Mouse (Mus musculus) embryonic facial prominence, embryonic 13.5 days (tissue): Measurements from ENCODE around the gene Plet1. TPM values are rescaled to one million over a fixed set of nuclear protein-coding genes. Genes with fewer than 3 reads are reported as not detected.

ENCODE experiments used
- ATAC-seq: fragments of 200-750 bp; cut with Nextera tagmentation; 2 replicates; pipeline ENCODE4 v1.8.0; 2017; ENCODE audit warnings: low read depth; ENCODE audit not compliant: insufficient number of reproducible peaks, insufficient read depth, low FRiP score, low TSS enrichment
- H3K27ac ChIP-seq: fragments of 300-500 bp; sonication (generic); 2 replicates; pipeline ENCODE4 v1.5.1; 2015; ENCODE audit warnings: moderate library complexity, mild to moderate bottlenecking, inconsistent platforms
- H3K27me3 ChIP-seq: fragments of 300-500 bp; sonication (generic); 2 replicates; pipeline ENCODE4 v1.6.1; 2015; ENCODE audit warnings: mild to moderate bottlenecking, inconsistent platforms
- H3K36me3 ChIP-seq: fragments of 300-500 bp; sonication (generic); 2 replicates; pipeline ENCODE4 v1.6.1; 2015; ENCODE audit warnings: mild to moderate bottlenecking, inconsistent platforms
- H3K4me1 ChIP-seq: fragments of 300-500 bp; sonication (generic); 2 replicates; pipeline ENCODE4 v1.6.1; 2015; ENCODE audit warnings: inconsistent platforms
- H3K4me2 ChIP-seq: fragments of 300-500 bp; sonication (generic); 2 replicates; pipeline ENCODE4 v1.6.1; 2015; ENCODE audit warnings: moderate library complexity, mild to moderate bottlenecking, inconsistent platforms
- H3K4me3 ChIP-seq: fragments of 300-500 bp; sonication (generic); 2 replicates; pipeline ENCODE4 v1.5.1; 2015; ENCODE audit warnings: mild to moderate bottlenecking, inconsistent platforms
- H3K9ac ChIP-seq: fragments of 300-500 bp; sonication (generic); 2 replicates; pipeline ENCODE4 v1.6.1; 2015; ENCODE audit warnings: mild to moderate bottlenecking, inconsistent platforms
- H3K9me3 ChIP-seq: fragments of 300-500 bp; sonication (generic); 2 replicates; pipeline ENCODE4 v1.6.1; 2016; ENCODE audit warnings: inconsistent platforms
- WGBS: fragments of 180-500 bp; shearing (Covaris S2); methylation state at CpG from one replicate; pipeline ENCODE4 v1.1.7; 2015; ENCODE audit warnings: mixed read lengths; 5-methylcytosine and 5-hydroxymethylcytosine counted together
- polyA plus RNA-seq: library from polyadenylated mRNA; unstranded; fragments of >200 nt; fragmentation: Nextera tagmentation; extraction: Ambion mirVana; gene quantifications from 2 replicates; pipeline ENCODE4 v1.2.1, GENCODE M21; 2015

The Plet1 gene
- polyA plus RNA-seq, 1 experiment from 2014 or later, result 0.59 TPM

DNA sequence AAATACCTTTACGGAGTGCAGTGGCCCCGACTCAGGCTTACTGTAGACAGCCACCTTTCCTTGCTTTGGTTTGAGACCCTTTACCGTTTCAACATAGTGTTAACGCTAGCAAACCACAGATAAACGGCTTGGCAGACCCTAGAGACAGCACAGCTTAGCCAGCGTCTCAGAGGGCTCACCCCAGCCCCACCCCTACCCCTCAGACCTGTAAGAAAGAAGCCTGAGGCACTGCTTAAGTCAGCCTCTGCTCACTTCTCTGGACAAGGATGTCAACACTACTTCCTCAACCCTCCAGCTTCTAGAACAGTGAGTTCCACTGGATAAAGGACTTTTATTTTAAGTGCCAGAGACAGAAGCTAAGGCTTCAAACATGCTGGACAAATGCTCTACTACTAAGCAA, 2.2 kb downstream of the Plet1 start:
- ATAC-seq, result no peak
- Histone ChIP-seq H3K4me3 (no peak overlapping the region), H3K9ac (peak overlapping the region; percentile 21; the same call in 1 of the 2 replicates), H3K36me3 (no peaks in the 10 kb centered on the region), H3K27ac (no peak overlapping the region), H3K4me1 (peaks cover 15% of the 10 kb centered on the region; the same call in 1 of the 2 replicates), H3K9me3 (no peaks in the 10 kb centered on the region), H3K27me3 (no peaks in the 10 kb centered on the region), H3K4me2 (peak overlapping the region; percentile 3)
- WGBS, result 14% methylated on average over 6 of the region's 6 CpGs

DNA sequence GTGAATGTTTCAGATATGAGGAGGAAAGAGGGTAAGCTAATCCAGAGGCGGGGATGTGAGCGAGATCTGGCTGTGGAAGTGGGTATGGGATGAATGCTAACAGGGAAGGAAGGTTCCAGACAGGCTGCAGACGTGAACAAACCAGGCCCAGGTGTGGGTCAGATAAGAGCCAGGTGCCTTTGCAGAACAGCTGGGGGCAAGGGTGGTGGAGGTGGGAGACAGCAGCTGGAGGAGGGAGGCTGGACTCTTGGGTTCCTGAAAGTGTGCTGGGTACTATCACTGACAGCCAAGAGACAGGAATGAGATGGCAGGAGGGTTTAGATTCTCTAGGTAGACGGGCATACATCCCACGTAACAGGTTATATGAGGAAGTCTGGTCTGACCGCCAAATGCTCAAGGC, 2.8 kb downstream of the Plet1 start:
- no peaks in the 10 kb centered on the region for H3K36me3 ChIP-seq
- H3K4me2 ChIP-seq, result no peak overlapping the region
- no peaks in the 10 kb centered on the region for H3K27me3 ChIP-seq
- H3K9ac ChIP-seq, result no peak overlapping the region
- H3K9me3 ChIP-seq, result no peaks in the 10 kb centered on the region
- ATAC-seq, result no peak
- H3K27ac ChIP-seq, result no peak overlapping the region
- H3K4me3 ChIP-seq, result no peak overlapping the region
- H3K4me1 ChIP-seq, result peaks cover 15% of the 10 kb centered on the region; the same call in 1 of the 2 replicates
- WGBS, result 46% methylated on average over 6 of the region's 6 CpGs

DNA sequence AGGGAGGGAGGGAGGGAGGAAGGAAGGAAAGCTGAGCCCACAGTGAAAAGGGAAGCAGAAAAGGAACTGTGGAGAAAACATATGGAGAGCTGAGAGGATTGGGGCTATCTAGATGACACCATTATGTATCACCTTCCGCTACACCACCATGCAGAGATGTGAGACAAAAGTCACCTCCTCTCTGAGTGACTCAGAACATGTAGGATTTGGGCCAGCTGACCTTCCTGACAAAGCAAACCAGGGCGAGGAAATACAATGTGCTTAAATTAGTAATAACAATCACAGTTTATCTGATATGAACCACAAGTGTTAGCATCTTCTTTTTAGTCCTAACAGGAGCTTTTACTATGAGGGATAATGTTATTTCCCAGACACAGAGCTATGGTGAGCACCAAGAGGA, 3.2 kb downstream of the Plet1 start:
- Histone ChIP-seq H3K27ac (no peak overlapping the region), H3K4me3 (no peak overlapping the region), H3K9ac (no peak overlapping the region), H3K4me1 (peaks cover 15% of the 10 kb centered on the region; the same call in 1 of the 2 replicates), H3K27me3 (no peaks in the 10 kb centered on the region), H3K9me3 (no peaks in the 10 kb centered on the region), H3K4me2 (no peak overlapping the region), H3K36me3 (no peaks in the 10 kb centered on the region)
- no peak for ATAC-seq
- WGBS, result 88% methylated on average over 2 of the region's 2 CpGs

DNA sequence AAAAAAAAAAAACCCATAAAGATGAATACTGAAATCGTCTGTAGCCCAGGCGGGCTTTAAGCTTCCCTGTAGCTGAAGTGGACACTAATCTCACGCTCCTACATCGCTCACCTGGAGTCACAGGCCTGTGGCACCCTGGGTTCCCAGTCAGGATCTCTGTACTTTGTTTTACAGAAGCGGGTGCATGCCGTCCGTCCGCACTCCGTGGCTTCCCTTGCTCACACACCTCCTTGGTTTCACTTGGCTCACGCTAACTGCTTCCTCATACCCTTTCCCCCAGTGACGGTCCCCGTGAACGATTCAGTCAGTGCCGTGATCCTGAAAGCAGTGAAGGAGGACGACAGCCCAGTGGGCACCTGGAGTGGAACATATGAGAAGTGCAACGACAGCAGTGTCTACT, 4.5 kb downstream of the Plet1 start:
- H3K4me3 ChIP-seq, result no peak overlapping the region
- no peak overlapping the region for H3K4me2 ChIP-seq
- no peak overlapping the region for H3K27ac ChIP-seq
- 84% methylated on average over 16 of the region's 16 CpGs for WGBS
- no peaks in the 10 kb centered on the region for H3K27me3 ChIP-seq
- no peaks in the 10 kb centered on the region for H3K9me3 ChIP-seq
- ATAC-seq, result no peak
- H3K36me3 ChIP-seq, result no peaks in the 10 kb centered on the region
- no peak overlapping the region for H3K9ac ChIP-seq
- peaks cover 15% of the 10 kb centered on the region; the same call in 1 of the 2 replicates for H3K4me1 ChIP-seq

DNA sequence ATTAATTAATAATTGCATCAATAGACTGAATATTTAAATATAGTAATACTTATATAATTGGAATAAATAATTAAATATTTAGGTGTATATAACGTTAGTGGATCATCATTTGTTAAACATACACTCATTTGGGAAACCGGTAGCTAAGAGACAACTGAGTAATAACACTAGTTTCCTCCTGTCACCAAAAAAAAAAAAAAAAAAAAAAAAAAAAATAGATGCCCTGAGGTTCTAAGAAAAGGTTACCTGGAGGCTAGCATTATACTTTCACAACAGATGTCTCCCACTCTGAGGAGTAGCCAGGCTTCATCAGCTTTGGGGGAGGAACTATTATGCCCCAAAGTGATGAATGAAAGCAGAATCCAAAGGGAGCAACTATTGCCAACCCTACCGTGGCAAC, 5.5 kb downstream of the Plet1 start:
- H3K4me2 ChIP-seq, result no peak overlapping the region
- no peaks in the 10 kb centered on the region for H3K36me3 ChIP-seq
- no peak overlapping the region for H3K4me3 ChIP-seq
- ATAC-seq, result no peak
- no peaks in the 10 kb centered on the region for H3K27me3 ChIP-seq
- no peak overlapping the region for H3K27ac ChIP-seq
- no peak overlapping the region for H3K9ac ChIP-seq
- 88% methylated on average over 3 of the region's 3 CpGs for WGBS
- peaks cover 15% of the 10 kb centered on the region; the same call in 1 of the 2 replicates for H3K4me1 ChIP-seq
- no peaks in the 10 kb centered on the region for H3K9me3 ChIP-seq

DNA sequence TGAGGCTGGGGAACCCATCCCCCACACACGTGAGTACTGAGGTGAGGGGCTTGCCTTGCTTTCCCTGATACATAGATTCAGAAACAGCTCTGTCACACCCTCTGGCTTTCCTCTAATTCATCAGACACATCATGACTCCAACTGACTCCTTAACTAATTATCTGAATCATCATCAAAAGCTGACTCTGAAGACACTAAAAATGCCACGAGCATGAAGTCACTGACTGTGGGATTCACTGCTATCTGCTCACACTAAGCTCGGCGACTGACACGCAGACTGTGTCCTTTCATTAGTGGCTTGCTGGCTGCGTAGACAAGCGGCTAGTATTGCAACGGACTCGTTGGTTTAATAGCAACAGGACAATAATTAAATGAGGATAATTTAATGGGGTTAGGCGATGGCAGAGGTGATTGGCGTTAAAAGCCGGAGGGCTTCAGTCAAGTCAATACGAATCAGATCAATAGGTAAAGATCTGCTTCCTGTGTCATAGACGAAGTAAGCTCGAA, 6.2 kb downstream of the Plet1 start:
- Histone ChIP-seq H3K4me1 (peaks cover 15% of the 10 kb centered on the region; the same call in 1 of the 2 replicates), H3K27me3 (no peaks in the 10 kb centered on the region), H3K27ac (no peak overlapping the region), H3K9me3 (no peaks in the 10 kb centered on the region), H3K36me3 (no peaks in the 10 kb centered on the region), H3K9ac (peak overlapping the region; percentile 49; the same call in 1 of the 2 replicates), H3K4me2 (peak overlapping the region; percentile 52), H3K4me3 (peak overlapping the region; percentile 32; the same call in 1 of the 2 replicates)
- ATAC-seq, result no peak
- 71% methylated on average over 15 of the region's 15 CpGs for WGBS

DNA sequence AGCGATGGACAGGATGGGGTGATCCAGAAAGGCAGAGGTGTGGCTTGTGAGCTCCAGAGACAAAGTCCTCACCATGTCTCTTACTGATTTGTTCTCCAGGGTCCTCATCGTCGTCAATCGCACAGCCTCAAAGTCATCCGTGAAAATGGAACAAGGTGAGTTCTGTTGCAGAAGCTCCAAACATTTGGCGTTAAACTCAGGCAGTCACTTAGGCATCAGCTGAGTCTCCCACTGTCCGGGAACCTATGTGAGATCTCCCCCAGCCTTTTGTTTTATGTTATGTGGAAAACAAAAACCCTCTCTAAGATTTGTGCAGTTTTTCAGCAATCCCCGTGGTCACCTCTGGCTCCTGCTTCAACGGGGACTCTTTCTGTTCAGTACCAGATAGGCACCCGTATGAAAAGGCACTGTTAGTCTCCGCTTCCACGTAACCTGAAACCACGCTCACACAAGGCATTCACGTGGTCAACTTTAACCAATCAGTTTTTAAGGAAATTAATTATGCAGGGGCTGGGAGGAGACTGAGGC, 6.7 kb downstream of the Plet1 start:
- H3K4me2 ChIP-seq, result peak overlapping the region; percentile 52
- H3K9ac ChIP-seq, result peak overlapping the region; percentile 49; the same call in 1 of the 2 replicates
- ATAC-seq, result no peak
- H3K27ac ChIP-seq, result no peak overlapping the region
- WGBS, result 25% methylated on average over 14 of the region's 14 CpGs
- H3K4me3 ChIP-seq, result peak overlapping the region; percentile 32
- H3K9me3 ChIP-seq, result no peaks in the 10 kb centered on the region
- no peaks in the 10 kb centered on the region for H3K27me3 ChIP-seq
- peaks cover 11% of the 10 kb centered on the region; the same call in 1 of the 2 replicates for H3K4me1 ChIP-seq
- H3K36me3 ChIP-seq, result no peaks in the 10 kb centered on the region

DNA sequence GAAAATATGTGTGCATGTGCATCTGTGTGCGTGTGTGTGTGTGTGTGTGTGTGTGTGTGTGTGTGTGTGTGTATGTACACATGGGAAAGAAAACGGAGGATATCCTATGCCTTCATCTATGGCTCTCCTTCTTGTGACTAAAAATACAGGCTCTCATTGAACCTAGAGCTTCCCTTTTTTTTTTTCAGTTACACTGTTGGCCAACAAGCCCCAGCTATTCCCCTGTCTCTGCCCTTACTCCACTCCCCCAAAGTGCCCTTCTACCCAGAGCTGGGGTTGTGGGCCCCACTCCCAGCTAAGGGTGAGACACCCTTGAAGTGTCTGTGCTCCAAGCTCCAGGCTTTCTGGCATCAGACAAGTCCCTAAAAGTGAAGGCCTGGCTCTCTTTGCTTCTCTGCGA, 8.6 kb downstream of the Plet1 start:
- 94% methylated on average over 3 of the region's 3 CpGs for WGBS
- H3K9ac ChIP-seq, result no peak overlapping the region
- H3K4me1 ChIP-seq, result no peaks in the 10 kb centered on the region
- no peak for ATAC-seq
- no peaks in the 10 kb centered on the region for H3K9me3 ChIP-seq
- H3K27me3 ChIP-seq, result no peaks in the 10 kb centered on the region
- H3K36me3 ChIP-seq, result no peaks in the 10 kb centered on the region
- H3K27ac ChIP-seq, result no peak overlapping the region
- no peak overlapping the region for H3K4me3 ChIP-seq
- no peak overlapping the region for H3K4me2 ChIP-seq

DNA sequence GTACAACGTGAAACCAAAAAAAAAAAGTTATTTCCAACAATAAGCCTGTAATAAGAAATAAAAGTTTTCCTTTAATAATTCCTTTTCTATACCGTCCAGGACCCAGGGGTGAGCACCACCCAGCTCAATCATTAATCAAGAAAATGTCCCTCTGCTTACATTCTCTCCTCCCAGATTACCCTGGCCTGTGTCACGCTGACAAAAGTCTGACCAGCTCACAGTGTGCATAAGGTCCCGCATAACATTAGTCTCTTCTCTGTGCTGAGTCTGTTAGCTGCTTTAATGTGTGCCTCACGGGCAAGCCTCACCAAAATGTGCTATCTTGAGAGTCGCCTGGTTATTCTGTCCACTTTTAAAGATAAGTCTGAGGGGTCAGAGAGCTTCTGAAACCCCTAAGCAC, 11.1 kb downstream of the Plet1 start:
- Histone ChIP-seq H3K36me3 (no peaks in the 10 kb centered on the region), H3K4me3 (no peak overlapping the region), H3K27me3 (no peaks in the 10 kb centered on the region), H3K4me2 (0 out of 2 replicates have a peak overlapping the region, but pooled peaks have one; percentile 2), H3K9ac (no peak overlapping the region), H3K9me3 (no peaks in the 10 kb centered on the region), H3K4me1 (no peaks in the 10 kb centered on the region), H3K27ac (no peak overlapping the region)
- WGBS, result 74% methylated on average over 6 of the region's 6 CpGs
- no peak for ATAC-seq

DNA sequence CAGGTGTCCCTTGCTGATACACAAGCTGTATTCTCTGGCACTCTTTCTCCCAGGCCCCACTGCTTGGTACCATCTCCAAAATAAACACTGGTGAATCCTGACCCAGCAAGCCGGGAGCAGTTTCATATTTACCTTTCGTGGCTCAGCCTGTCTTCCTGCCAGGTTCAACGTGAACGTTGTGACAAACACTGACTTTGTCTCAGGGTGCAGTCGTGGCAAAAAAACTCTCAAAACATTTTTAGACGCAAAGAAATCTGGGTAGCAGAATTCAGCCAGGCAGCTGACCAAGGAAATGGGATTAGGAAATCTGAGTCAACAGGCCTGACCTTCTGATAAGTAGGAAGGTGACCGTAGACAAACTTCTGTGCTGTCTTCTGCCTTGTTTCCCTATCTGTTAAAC, 13.2 kb downstream of the Plet1 start:
- ATAC-seq, result no peak
- H3K9ac ChIP-seq, result no peak overlapping the region
- no peaks in the 10 kb centered on the region for H3K9me3 ChIP-seq
- no peaks in the 10 kb centered on the region for H3K27me3 ChIP-seq
- no peak overlapping the region for H3K4me2 ChIP-seq
- H3K4me3 ChIP-seq, result no peak overlapping the region
- H3K27ac ChIP-seq, result no peak overlapping the region
- H3K4me1 ChIP-seq, result no peaks in the 10 kb centered on the region
- no peaks in the 10 kb centered on the region for H3K36me3 ChIP-seq
- WGBS, result 71% methylated on average over 7 of the region's 7 CpGs

DNA sequence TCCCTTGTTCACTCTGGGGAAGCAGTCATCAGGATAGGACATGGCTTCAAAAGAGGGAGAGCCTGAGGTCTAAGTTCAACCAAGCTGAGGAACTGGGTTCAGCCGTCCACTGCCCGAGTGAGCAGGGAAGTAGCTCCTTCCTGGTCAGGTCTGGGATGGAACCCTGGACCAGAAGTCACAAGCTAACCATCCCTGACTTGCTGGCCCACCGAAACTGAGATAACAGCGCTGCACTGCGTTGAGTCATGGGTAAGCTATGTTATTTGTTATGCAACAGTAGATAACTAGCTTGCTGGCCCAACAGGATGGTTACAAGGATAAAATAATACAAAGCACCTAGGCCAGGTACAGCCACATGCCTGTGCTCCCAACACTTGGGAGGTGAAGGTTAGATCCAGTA, 21.1 kb downstream of the Plet1 start:
- 83% methylated on average over 5 of the region's 5 CpGs for WGBS
- no peak overlapping the region for H3K4me3 ChIP-seq
- no peak overlapping the region for H3K9ac ChIP-seq
- no peak overlapping the region for H3K4me2 ChIP-seq
- no peaks in the 10 kb centered on the region for H3K36me3 ChIP-seq
- H3K27me3 ChIP-seq, result no peaks in the 10 kb centered on the region
- no peak for ATAC-seq
- H3K27ac ChIP-seq, result no peak overlapping the region
- no peaks in the 10 kb centered on the region for H3K9me3 ChIP-seq
- no peaks in the 10 kb centered on the region for H3K4me1 ChIP-seq

DNA sequence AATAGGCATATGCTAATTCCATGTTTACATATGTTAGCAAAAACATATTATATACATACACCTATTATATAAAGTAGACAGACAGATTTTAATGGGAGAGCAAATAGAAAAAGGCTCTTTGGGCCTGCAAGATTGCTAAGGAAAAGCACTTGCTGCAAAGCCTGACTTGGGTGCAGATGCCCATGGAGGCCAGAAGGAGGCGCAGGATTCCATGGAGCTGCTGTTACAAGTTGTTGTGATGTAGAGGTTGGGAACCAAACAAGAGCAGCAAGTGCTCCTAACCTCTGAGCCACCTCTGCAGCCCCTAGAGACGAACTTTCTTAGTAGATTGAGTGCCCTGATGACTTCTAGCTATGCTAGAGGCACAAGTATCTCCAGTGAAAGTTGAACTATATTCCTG, 24.5 kb downstream of the Plet1 start:
- H3K27ac ChIP-seq, result no peak overlapping the region
- no peak overlapping the region for H3K4me3 ChIP-seq
- H3K36me3 ChIP-seq, result no peaks in the 10 kb centered on the region
- H3K4me1 ChIP-seq, result no peaks in the 10 kb centered on the region
- no peak overlapping the region for H3K4me2 ChIP-seq
- no peaks in the 10 kb centered on the region for H3K27me3 ChIP-seq
- WGBS, result 9% methylated on average over 2 of the region's 2 CpGs
- no peak for ATAC-seq
- H3K9ac ChIP-seq, result no peak overlapping the region
- no peaks in the 10 kb centered on the region for H3K9me3 ChIP-seq
